Mouse (Mus musculus): Measurements from ENCODE around the gene Kirrel2.

Gene Kirrel2

DNA sequence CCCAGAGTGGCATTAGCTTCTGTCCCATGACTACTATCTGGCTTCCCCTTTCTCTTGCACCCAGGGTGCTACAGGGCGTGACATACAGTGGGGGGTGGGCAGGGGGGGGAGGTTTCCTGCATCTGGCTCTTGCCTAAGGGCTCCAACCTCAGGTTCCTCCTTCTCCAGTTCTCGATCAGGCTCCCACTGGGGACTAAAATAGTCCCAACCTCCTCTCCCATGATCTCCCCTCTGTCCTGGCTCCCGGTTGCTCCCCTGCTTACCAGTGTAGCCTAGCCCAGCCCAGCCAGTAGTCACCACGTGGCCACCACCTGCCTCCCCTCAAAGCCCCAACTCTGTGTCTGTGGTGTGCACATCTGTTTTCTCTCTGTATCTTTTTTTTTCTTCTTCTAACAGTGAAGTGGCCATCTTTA lies 44.7 kb downstream of the Kirrel2 start:
- no peak for DNase-seq (ENCODE audit: low spot score)

GRCm38 (mm10) chr7:30411023-30411422 lies 46.5 kb downstream of the Kirrel2 start:
- DNase-seq (ENCODE audit: low spot score) = no peak

DNA sequence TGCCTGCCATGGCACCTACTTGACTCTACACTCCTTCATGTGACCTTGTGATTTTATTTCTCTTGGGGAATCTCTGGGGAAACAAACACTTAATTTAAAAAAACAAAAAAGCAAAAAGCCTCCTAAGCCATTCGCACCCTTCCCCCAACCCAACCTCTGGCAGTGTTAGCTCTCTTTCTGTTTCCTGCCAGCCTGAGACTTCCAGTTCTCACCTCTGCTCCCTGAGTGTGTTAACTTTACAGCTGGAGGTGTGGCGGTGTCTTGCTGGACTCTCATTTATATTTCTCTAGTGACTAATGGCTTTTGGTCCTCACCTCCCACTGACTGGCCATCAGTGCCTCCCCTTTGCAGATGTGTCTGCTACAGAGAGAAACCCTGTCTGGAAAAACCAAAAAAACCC lies 47.7 kb downstream of the Kirrel2 start:
- no peak for DNase-seq (ENCODE audit: low spot score)

- no peak for DNase-seq (ENCODE audit: low spot score)
These were observed 48.9 kb downstream of the Kirrel2 start for GRCm38 (mm10) chr7:30408639-30409038.

DNA sequence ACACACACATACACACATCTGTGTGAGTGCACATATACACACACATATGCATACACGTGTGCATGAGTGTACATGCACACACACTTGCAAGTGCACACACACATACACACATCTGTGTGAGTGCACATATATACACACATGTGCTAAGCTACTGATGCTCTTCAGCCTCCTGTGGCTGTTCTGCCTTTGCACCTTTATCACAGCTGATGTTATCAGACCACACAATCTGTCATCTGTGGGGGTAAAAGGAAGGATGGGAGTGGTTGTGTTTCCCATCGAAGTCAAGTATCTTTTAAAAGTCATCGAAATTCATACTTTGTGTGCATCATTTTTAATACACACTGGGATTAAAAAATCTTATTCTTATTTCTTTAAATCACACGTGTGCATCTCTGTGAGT lies 55.1 kb downstream of the Kirrel2 start:
- no peak for DNase-seq (ENCODE audit: low spot score)

DNA sequence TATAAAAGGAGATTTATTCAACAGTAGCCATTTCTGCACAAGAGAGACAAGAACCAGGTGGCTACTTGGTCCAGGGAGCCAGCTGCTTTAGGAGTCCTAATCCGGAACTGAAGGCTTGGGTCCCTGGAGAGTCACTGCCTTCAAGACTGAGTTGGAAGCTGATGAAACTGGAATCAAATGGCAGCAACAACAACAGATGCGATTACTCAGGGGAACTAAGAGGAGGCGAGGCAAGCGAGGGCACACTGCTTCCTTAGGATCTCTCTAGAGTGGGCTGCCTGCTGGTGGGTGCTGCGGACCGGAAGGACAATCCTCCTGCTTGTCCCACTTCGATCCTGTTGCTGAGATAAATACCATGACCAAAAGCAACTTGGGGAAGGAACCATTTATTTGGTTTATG lies 57.8 kb downstream of the Kirrel2 start:
- no peak for DNase-seq (ENCODE audit: low spot score)

Data from testis, postnatal 10 days (tissue).